Mouse (Mus musculus) liver, adult 2 months (tissue): Measurements from ENCODE around the gene Eif3l.

Source experiments
- CTCF ChIP-seq: fragments of 200-500 bp; IDR thresholded peaks from 2 replicates; pipeline ENCODE4 v1.5.1; 2011; ENCODE audit warnings: low read depth, low read length, control low read depth
- POLR2A ChIP-seq: fragments of 200-500 bp; IDR thresholded peaks from 2 replicates; pipeline ENCODE4 v1.6.1; 2011; ENCODE audit warnings: low read length, control low read depth; ENCODE audit not compliant: insufficient read depth; ENCODE audit errors: extremely low read depth

DNA sequence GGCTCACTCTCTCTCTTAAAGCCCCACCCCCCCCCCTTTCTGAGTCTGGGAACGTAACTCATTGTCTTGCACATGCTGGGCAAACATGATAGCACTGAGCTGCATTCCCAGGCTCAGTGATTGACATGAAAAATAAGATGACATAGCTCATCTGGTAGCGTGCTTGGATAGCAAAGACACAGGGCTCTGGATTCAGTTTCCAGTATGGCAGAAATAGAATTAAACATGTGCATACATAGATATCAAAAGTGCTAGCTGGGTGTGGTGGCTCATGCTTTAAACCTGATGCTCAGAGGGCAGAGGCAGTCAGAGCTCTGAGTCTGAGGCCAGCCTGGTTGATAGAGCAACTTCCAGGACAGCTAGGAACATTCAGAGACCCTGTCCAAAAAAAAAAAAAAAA, 30.8 kb downstream of the Eif3l start:
- TF ChIP-seq POLR2A (no peak), CTCF (no peak)
